In genomic region chr4:135872015-135872414, GRCm38 (mm10) we compare ENCODE assay signal across 1 mouse cellular context.
TF ChIP-seq lines count a peak whose summit lies in the region.

No protein-coding gene starts in this region.

TF ChIP-seq in CH12.LX, 34 proteins besides CTCF, POLR2A, EP300 and RAD21 (continued from another document):
- TF ChIP-seq MXI1 (IDR thresholded peaks at IDR 0.05; ENCODE audit: low read depth, low read length) (0 out of 2 replicates have a peak, but pooled peaks have one; percentile 23), ZMIZ1 (IDR thresholded peaks at IDR 0.05; ENCODE audit: low read depth, low read length) (peak; percentile 63; the same call in 1 of the 2 replicates), SIN3A (IDR thresholded peaks at IDR 0.05; ENCODE audit: low read length) (peak; percentile 33; the same call in 1 of the 2 replicates), UBTF (IDR thresholded peaks at IDR 0.05; ENCODE audit: low read depth, low read length) (no peak)
